Mouse (Mus musculus) frontal cortex, adult (tissue): ENCODE measurements around the gene Twist2.
A peak's percentile ranks its signal among the peaks of the same experiment; 100 is the strongest.

Source experiments
- ATAC-seq: cut with Nextera tagmentation; 2 replicates; pipeline ENCODE4 v1.9.2; 2017; ENCODE audit warnings: mild to moderate bottlenecking, moderate library complexity, mixed read lengths; ENCODE audit not compliant: low TSS enrichment

The Twist2 gene

DNA sequence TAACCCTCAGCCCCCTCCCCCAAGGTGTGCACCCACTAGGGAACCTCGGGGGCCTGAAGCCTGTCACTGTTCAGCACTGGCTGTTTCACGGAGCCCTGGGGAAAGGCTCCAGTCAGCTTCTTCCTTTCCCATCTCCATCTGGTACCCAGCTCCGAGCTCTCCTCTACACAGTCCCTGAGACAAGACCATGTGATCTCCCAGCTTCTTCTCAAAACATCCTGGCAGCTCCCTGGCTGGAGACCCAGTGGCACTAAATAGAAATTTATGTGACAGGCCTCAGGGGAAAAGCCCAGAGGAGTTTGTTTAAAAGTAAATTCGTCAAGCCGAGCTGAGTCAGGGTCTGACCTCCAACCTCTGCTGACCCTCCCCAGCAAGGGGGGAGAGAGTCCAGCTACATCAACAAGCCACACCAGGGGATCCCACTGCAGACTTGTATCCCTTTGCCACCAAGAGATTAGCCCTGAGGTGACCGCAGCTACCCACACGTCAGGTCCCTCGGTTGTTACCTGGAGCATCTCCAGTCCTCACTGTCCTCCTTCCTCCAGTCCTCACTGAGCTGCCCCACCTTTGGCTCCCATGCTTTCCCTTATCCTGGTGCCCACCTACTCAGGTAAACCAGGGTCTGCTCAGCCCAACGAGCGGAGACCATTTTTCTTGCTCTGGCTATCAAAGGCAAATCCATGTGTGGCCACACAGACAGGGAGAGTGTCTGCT, 72.5 kb downstream of the Twist2 start:
- peak; percentile 53; the same call in 1 of the 2 replicates for ATAC-seq

DNA sequence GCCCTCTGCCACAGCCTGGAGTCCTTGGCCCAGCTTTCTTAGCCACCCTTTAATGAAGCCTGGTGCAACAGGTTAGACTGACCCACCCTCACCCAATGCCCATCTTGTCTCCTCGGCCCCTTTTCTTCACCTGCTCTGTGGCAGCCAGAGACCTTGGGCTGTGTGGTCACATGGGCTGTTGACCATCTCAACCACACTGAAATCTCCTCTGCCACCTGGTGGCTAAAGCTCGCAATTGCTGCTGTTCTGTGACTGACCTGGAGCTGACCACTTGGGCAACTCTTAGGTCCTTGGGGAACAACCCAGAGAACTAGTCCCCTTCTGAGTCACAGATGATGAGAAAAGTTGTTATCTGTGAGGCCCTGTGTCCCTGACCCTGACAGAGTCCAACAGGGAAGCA, 73.4 kb downstream of the Twist2 start:
- ATAC-seq: no peak

DNA sequence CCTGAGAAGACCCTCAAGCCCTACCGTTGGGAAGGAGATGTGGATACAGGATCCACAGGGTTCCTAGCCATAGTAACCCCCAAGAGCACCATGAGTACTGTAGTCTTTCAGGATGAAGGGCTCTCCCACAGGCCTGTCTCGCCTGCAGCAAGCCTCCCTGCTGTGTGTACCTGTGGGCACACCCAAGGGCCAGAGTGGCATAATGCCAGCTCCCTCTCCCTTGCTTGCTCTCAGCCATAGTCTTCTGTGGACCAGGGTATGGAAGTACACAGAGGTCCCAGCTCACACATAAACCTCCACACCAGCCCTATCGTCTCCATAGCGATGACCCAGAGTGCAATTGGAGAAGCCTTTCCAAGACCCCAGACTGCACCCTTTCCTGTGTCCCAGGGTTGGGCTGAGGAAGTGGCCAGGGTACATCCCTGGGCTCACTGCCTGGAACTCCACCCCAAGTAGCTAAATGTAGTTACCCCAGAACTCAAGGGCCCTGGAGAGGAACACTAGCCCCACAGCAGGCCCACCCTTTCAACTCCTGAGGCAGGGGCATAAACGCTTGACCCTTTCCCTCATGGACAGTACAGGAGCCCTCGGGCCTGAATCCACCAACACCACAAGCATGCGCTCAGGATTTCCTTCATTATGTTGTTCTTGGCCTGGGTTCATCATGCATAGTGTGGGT, 73.9 kb downstream of the Twist2 start:
- no peak for ATAC-seq

DNA sequence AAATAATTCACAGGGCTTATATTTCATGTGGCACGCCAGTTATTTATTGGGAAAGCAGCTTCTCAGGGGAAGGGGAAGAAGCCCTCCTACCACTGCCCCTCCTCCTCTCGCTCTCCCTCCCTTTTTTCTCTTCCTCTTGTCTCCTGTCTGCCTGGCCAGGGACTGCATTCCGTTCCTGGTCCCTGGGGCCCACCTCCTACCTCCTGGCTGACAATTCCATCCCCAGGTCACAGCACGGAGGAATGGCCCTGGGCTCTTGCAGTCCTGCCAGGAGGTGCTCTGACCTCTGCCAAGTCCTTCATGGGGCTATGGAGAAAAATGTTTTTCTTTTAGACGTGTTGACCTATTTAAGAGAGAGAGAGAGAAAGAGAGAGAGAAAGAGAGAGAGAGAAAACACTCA, 77.4 kb downstream of the Twist2 start:
- ATAC-seq: no peak

DNA sequence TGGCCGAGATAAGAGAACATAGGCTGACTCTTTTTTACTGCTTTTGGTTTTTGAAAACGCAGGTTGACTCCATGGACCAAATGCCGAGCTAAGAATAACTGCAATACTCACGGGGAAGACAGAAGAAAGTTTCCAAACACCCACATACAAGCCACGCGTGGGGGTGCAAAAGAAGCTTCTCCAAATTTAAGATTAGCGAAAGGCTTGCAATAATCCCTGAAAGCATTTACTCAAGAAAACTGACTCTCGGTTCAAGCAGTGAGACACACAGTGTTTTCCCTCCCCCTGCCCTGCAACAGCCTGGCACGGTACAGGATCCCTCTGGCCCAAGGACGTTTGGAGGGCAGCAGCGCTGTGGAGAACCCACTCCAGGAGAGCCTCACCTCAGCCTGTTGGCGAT, 78.9 kb downstream of the Twist2 start:
- ATAC-seq: peak; percentile 82

DNA sequence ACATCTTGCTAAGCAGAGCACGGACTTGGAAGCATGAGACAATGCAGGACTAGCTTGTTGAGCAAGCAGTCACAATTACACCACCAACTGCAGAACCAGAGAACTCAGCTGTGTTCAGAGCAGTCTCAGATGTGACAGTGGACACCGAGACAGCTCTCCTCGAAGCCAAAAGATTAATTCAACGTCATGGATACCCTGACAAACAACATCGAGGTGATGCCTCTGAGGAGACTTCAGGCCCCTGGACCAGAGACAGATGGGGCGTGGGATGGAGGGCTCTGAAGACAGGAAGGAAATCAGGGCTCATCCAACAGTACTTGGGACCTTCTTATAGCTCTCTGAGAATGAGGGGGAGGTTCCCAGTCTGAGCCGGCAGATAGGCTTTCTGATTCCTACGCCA, 79.6 kb downstream of the Twist2 start:
- ATAC-seq: peak; percentile 86

DNA sequence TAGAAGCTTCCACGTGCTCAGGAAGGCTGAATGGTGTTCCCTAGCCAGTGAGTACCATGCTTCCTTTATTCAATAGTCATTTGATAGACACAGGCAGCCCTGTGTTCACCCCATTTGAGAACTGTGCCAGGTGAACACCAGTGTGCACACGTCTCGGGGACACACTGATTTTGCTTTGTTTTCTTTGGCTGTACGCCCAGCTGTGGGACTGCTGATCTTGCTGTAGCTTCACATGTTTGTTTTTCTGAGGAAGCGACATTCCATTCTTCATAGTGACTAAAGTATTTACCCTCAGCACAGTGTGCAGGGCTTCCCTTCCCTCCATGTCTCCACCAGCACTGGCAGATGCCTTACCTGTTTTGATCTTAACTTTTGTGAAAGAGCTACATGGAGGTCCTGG, 81.9 kb downstream of the Twist2 start:
- no peak for ATAC-seq

DNA sequence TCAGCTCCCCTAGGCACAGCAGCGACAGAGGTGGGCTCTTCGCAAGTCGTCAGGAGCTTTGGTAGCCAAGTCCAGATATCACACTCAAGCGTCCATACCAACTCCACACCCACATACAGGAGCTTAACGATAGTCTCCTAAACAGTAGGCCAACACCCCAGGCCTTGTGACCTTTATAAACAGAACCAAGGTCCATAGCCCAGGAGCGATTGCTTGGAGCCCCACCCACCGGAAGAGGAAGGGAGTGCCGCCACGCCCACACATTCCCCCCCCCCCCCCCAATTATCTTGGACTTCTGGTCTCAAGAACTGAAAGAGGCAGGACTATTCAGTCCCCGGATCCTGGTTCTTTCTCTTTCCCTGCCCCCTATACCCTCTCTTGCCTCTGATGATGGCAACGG, 92.3 kb downstream of the Twist2 start:
- no peak for ATAC-seq

DNA sequence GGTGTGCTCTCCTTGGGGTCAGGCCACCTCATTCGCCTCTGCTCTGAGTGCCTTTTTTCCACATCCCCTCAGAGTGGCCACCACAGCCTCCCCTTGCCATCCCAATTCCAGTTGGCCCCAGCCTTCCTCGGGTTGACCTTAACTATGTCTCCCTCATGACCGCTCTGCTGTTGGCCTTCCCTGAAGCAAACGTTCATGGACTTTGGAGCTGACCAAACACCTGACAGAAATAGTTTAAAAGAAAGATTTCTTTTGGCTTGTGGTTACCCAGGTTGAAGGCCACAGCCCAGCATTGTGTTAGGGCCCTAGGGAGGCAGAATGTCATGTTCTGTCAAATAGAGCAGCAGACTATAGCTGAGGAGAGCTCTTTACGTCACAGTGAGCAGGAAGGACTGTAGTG, 93.0 kb downstream of the Twist2 start:
- no peak for ATAC-seq

DNA sequence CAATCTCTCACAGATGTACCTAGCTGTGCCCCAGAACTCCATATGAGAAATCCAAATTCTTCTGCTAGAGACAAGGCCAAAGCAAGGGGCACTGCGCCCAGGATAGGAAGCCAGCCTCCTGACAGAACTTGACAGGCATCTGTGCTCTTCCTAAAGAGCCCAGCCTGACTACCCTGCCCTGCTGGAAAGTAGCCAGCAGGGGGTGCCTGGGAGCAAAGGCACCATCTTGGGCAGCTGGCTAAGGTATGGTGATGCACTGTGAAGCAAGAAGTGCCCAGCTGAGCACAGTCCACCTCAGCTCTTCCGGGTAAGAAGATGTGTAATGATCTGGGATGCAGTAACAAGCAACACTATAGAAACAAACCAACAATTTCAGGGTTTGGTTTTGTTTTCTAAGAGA, 95.8 kb downstream of the Twist2 start:
- no peak for ATAC-seq
